Mouse (Mus musculus) embryonic facial prominence, embryonic 13.5 days (tissue): ENCODE measurements around the gene Gm28230. TPM values are rescaled to one million over a fixed set of nuclear protein-coding genes. Genes with fewer than 3 reads are reported as not detected.

Experiments
- ATAC-seq: fragments of 200-750 bp; cut with Nextera tagmentation; 2 replicates; pipeline ENCODE4 v1.8.0; 2017; ENCODE audit warnings: low read depth; ENCODE audit not compliant: insufficient number of reproducible peaks, insufficient read depth, low FRiP score, low TSS enrichment
- H3K27ac ChIP-seq: fragments of 300-500 bp; sonication (generic); 2 replicates; pipeline ENCODE4 v1.5.1; 2015; ENCODE audit warnings: moderate library complexity, mild to moderate bottlenecking, inconsistent platforms
- H3K27me3 ChIP-seq: fragments of 300-500 bp; sonication (generic); 2 replicates; pipeline ENCODE4 v1.6.1; 2015; ENCODE audit warnings: mild to moderate bottlenecking, inconsistent platforms
- H3K36me3 ChIP-seq: fragments of 300-500 bp; sonication (generic); 2 replicates; pipeline ENCODE4 v1.6.1; 2015; ENCODE audit warnings: mild to moderate bottlenecking, inconsistent platforms
- H3K4me1 ChIP-seq: fragments of 300-500 bp; sonication (generic); 2 replicates; pipeline ENCODE4 v1.6.1; 2015; ENCODE audit warnings: inconsistent platforms
- H3K4me2 ChIP-seq: fragments of 300-500 bp; sonication (generic); 2 replicates; pipeline ENCODE4 v1.6.1; 2015; ENCODE audit warnings: moderate library complexity, mild to moderate bottlenecking, inconsistent platforms
- H3K4me3 ChIP-seq: fragments of 300-500 bp; sonication (generic); 2 replicates; pipeline ENCODE4 v1.5.1; 2015; ENCODE audit warnings: mild to moderate bottlenecking, inconsistent platforms
- H3K9ac ChIP-seq: fragments of 300-500 bp; sonication (generic); 2 replicates; pipeline ENCODE4 v1.6.1; 2015; ENCODE audit warnings: mild to moderate bottlenecking, inconsistent platforms
- H3K9me3 ChIP-seq: fragments of 300-500 bp; sonication (generic); 2 replicates; pipeline ENCODE4 v1.6.1; 2016; ENCODE audit warnings: inconsistent platforms
- WGBS: fragments of 180-500 bp; shearing (Covaris S2); methylation state at CpG from one replicate; pipeline ENCODE4 v1.1.7; 2015; ENCODE audit warnings: mixed read lengths; 5-methylcytosine and 5-hydroxymethylcytosine counted together
- polyA plus RNA-seq: library from polyadenylated mRNA; unstranded; fragments of >200 nt; fragmentation: Nextera tagmentation; extraction: Ambion mirVana; gene quantifications from 2 replicates; pipeline ENCODE4 v1.2.1, GENCODE M21; 2015

The Gm28230 gene
- polyA plus RNA-seq, 1 experiment from 2014 or later, result 0.18 TPM

GRCm38 (mm10) chr2:74750731-74751250, 24.3 kb downstream of the Gm28230 start:
- H3K27ac ChIP-seq, result no peak overlapping the region
- no peak overlapping the region for H3K4me3 ChIP-seq
- 16% methylated on average over 5 of the region's 5 CpGs for WGBS
- H3K4me2 ChIP-seq, result no peak overlapping the region
- no peak overlapping the region for H3K9ac ChIP-seq
- H3K36me3 ChIP-seq, result no peaks in the 10 kb centered on the region
- no peaks in the 10 kb centered on the region for H3K9me3 ChIP-seq
- peaks cover 100% of the 10 kb centered on the region for H3K27me3 ChIP-seq
- ATAC-seq, result no peak
- H3K4me1 ChIP-seq, result peaks cover 30% of the 10 kb centered on the region

GRCm38 (mm10) chr2:74751861-74752260, 25.3 kb downstream of the Gm28230 start:
- 77% methylated on average over 1 of the region's 1 CpGs for WGBS
- Histone ChIP-seq H3K9me3 (no peaks in the 10 kb centered on the region), H3K4me3 (no peak overlapping the region), H3K36me3 (no peaks in the 10 kb centered on the region), H3K27ac (no peak overlapping the region), H3K4me1 (peaks cover 22% of the 10 kb centered on the region), H3K27me3 (peaks cover 100% of the 10 kb centered on the region), H3K4me2 (no peak overlapping the region), H3K9ac (no peak overlapping the region)
- ATAC-seq, result no peak

GRCm38 (mm10) chr2:74752431-74753174, 26.1 kb downstream of the Gm28230 start:
- Histone ChIP-seq H3K36me3 (no peaks in the 10 kb centered on the region), H3K9me3 (no peaks in the 10 kb centered on the region), H3K4me2 (peak overlapping the region; percentile 58), H3K9ac (peak overlapping the region; percentile 62), H3K4me1 (peaks cover 22% of the 10 kb centered on the region), H3K27me3 (peaks cover 99% of the 10 kb centered on the region), H3K27ac (no peak overlapping the region), H3K4me3 (peak overlapping the region; percentile 36)
- ATAC-seq, result no peak
- 1% methylated on average over 45 of the region's 45 CpGs for WGBS

GRCm38 (mm10) chr2:74753175-74753523, 26.6 kb downstream of the Gm28230 start:
- H3K4me2 ChIP-seq, result peak overlapping the region; percentile 58
- H3K4me1 ChIP-seq, result peaks cover 22% of the 10 kb centered on the region
- no peak overlapping the region for H3K27ac ChIP-seq
- peaks cover 99% of the 10 kb centered on the region for H3K27me3 ChIP-seq
- no peak for ATAC-seq
- H3K4me3 ChIP-seq, result peak overlapping the region; percentile 36
- 2% methylated on average over 25 of the region's 25 CpGs for WGBS
- peak overlapping the region; percentile 62; the same call in 1 of the 2 replicates for H3K9ac ChIP-seq
- no peaks in the 10 kb centered on the region for H3K36me3 ChIP-seq
- no peaks in the 10 kb centered on the region for H3K9me3 ChIP-seq

- no peak overlapping the region for H3K9ac ChIP-seq
- ATAC-seq, result no peak
- H3K27me3 ChIP-seq, result peaks cover 99% of the 10 kb centered on the region
- WGBS, result 21% methylated on average over 5 of the region's 5 CpGs
- no peak overlapping the region for H3K27ac ChIP-seq
- H3K4me2 ChIP-seq, result no peak overlapping the region
- H3K9me3 ChIP-seq, result no peaks in the 10 kb centered on the region
- H3K36me3 ChIP-seq, result no peaks in the 10 kb centered on the region
- H3K4me1 ChIP-seq, result peaks cover 22% of the 10 kb centered on the region
- H3K4me3 ChIP-seq, result no peak overlapping the region
These were observed 27.2 kb downstream of the Gm28230 start for GRCm38 (mm10) chr2:74753711-74754110.

GRCm38 (mm10) chr2:74760146-74760545, 33.6 kb downstream of the Gm28230 start:
- Histone ChIP-seq H3K4me1 (peaks cover 17% of the 10 kb centered on the region), H3K9me3 (no peaks in the 10 kb centered on the region), H3K9ac (no peak overlapping the region), H3K27ac (no peak overlapping the region), H3K36me3 (no peaks in the 10 kb centered on the region), H3K4me3 (no peak overlapping the region), H3K27me3 (peaks cover 94% of the 10 kb centered on the region), H3K4me2 (no peak overlapping the region)
- no peak for ATAC-seq
- 0% methylated on average over 1 of the region's 1 CpGs for WGBS

GRCm38 (mm10) chr2:74761941-74762340, 35.4 kb downstream of the Gm28230 start:
- Histone ChIP-seq H3K4me3 (peak overlapping the region; percentile 53), H3K36me3 (no peaks in the 10 kb centered on the region), H3K4me2 (peak overlapping the region; percentile 93), H3K9ac (no peak overlapping the region), H3K4me1 (peaks cover 17% of the 10 kb centered on the region), H3K27ac (no peak overlapping the region), H3K27me3 (peaks cover 94% of the 10 kb centered on the region), H3K9me3 (no peaks in the 10 kb centered on the region)
- no peak for ATAC-seq
- 2% methylated on average over 13 of the region's 13 CpGs for WGBS

- peak within 1 kb of the TSS; percentile 53 for H3K4me3 ChIP-seq
- H3K36me3 ChIP-seq, result no peaks in the 10 kb centered on the region
- H3K9ac ChIP-seq, result peak within 1 kb of the TSS; percentile 51
- H3K4me2 ChIP-seq, result peak within 1 kb of the TSS; percentile 93
- H3K27me3 ChIP-seq, result peaks cover 91% of the 10 kb centered on the region
- H3K27ac ChIP-seq, result no peak within 1 kb of the TSS
- peaks cover 17% of the 10 kb centered on the region for H3K4me1 ChIP-seq
- ATAC-seq, result peak; percentile 81
- under 1% methylated on average over 61 of the region's 61 CpGs for WGBS
- no peaks in the 10 kb centered on the region for H3K9me3 ChIP-seq
These were observed 36.2 kb downstream of the Gm28230 start, which contains the start of gene Hoxd1 for GRCm38 (mm10) chr2:74762522-74763244. Gene Hoxd1 (plus strand): TSS chr2:74762980.

GRCm38 (mm10) chr2:74763245-74763735, 36.8 kb downstream of the Gm28230 start:
- H3K9me3 ChIP-seq, result no peaks in the 10 kb centered on the region
- H3K4me3 ChIP-seq, result peak overlapping the region; percentile 53
- H3K9ac ChIP-seq, result peak overlapping the region; percentile 51
- 2% methylated on average over 49 of the region's 53 CpGs for WGBS
- H3K4me1 ChIP-seq, result peaks cover 17% of the 10 kb centered on the region
- H3K27me3 ChIP-seq, result peaks cover 86% of the 10 kb centered on the region
- H3K27ac ChIP-seq, result no peak overlapping the region
- no peaks in the 10 kb centered on the region for H3K36me3 ChIP-seq
- peak overlapping the region; percentile 93 for H3K4me2 ChIP-seq
- peak; percentile 48; the same call in 1 of the 2 replicates for ATAC-seq

- Histone ChIP-seq H3K27me3 (peaks cover 86% of the 10 kb centered on the region), H3K9me3 (no peaks in the 10 kb centered on the region), H3K4me3 (0 out of 2 replicates have a peak overlapping the region, but pooled peaks have one; percentile 53), H3K36me3 (no peaks in the 10 kb centered on the region), H3K4me2 (peak overlapping the region; percentile 93; the same call in 1 of the 2 replicates), H3K9ac (no peak overlapping the region; the same call in 1 of the 2 replicates), H3K4me1 (peaks cover 17% of the 10 kb centered on the region), H3K27ac (no peak overlapping the region)
- 52% methylated on average over 10 of the region's 10 CpGs for WGBS
- no peak for ATAC-seq
These were observed 37.4 kb downstream of the Gm28230 start for GRCm38 (mm10) chr2:74763976-74764375.

GRCm38 (mm10) chr2:74774359-74774758, 47.8 kb downstream of the Gm28230 start:
- H3K27ac ChIP-seq, result no peak overlapping the region
- peaks cover 4% of the 10 kb centered on the region; the same call in 1 of the 2 replicates for H3K4me1 ChIP-seq
- H3K9ac ChIP-seq, result no peak overlapping the region
- H3K36me3 ChIP-seq, result no peaks in the 10 kb centered on the region
- H3K4me2 ChIP-seq, result no peak overlapping the region
- H3K9me3 ChIP-seq, result no peaks in the 10 kb centered on the region
- no peak for ATAC-seq
- 83% methylated on average over 2 of the region's 2 CpGs for WGBS
- H3K27me3 ChIP-seq, result peaks cover 29% of the 10 kb centered on the region
- no peak overlapping the region for H3K4me3 ChIP-seq
